Mouse (Mus musculus) stomach, postnatal 0 days (tissue): Measurements from ENCODE around the gene Stx11. TPM values are rescaled to one million over a fixed set of nuclear protein-coding genes. Genes with fewer than 3 reads are reported as not detected.

Source experiments
- ATAC-seq: fragments of 200-750 bp; cut with Nextera tagmentation; 2 replicates; pipeline ENCODE4 v1.8.0; 2017; ENCODE audit not compliant: low FRiP score, low TSS enrichment
- DNase-seq: peaks from one replicate; pipeline ENCODE4 v3.0.0-alpha.2; 2016; ENCODE audit warnings: low spot score
- H3K27ac ChIP-seq: fragments of 300-500 bp; sonication (generic); replicated peaks from 2 replicates; pipeline ENCODE4 v1.5.1; 2014; ENCODE audit warnings: mild to moderate bottlenecking, control low read depth
- H3K27me3 ChIP-seq: fragments of 300-500 bp; sonication (generic); 2 replicates; pipeline ENCODE4 v1.6.1; 2014; ENCODE audit warnings: low read length; ENCODE audit not compliant: control insufficient read depth, insufficient read depth
- H3K36me3 ChIP-seq: fragments of 300-500 bp; sonication (generic); 2 replicates; pipeline ENCODE4 v1.6.1; 2014; ENCODE audit warnings: low read length, mixed read lengths; ENCODE audit not compliant: control insufficient read depth, insufficient read depth
- H3K4me1 ChIP-seq: fragments of 300-500 bp; sonication (generic); replicated peaks from 2 replicates; pipeline ENCODE4 v1.6.1; 2014; ENCODE audit warnings: antibody characterized with exemption; ENCODE audit not compliant: control insufficient read depth, insufficient read depth
- H3K4me2 ChIP-seq: fragments of 300-500 bp; sonication (generic); replicated peaks from 2 replicates; pipeline ENCODE4 v1.6.1; 2014; ENCODE audit warnings: low read depth, mild to moderate bottlenecking, control low read depth, moderate library complexity
- H3K4me3 ChIP-seq: fragments of 300-500 bp; sonication (generic); 2 replicates; pipeline ENCODE4 v1.5.1; 2014; ENCODE audit warnings: low read depth, low read length, control low read depth
- H3K9ac ChIP-seq: fragments of 300-500 bp; sonication (generic); 2 replicates; pipeline ENCODE4 v1.6.1; 2014; ENCODE audit warnings: mild to moderate bottlenecking, low read length, control low read depth, mixed read lengths
- H3K9me3 ChIP-seq: fragments of 300-500 bp; sonication (generic); 2 replicates; pipeline ENCODE4 v1.6.1; 2016; ENCODE audit warnings: low read length; ENCODE audit not compliant: control insufficient read depth
- CTCF ChIP-seq: IDR thresholded peaks from 2 replicates; pipeline ENCODE4 v1.5.1; 2016; ENCODE audit warnings: antibody characterized with exemption, low read depth, mild to moderate bottlenecking, moderate library complexity
- EP300 ChIP-seq: optimal IDR thresholded peaks from 2 replicates; pipeline ENCODE3; 2016; ENCODE audit warnings: antibody characterized with exemption
- WGBS: fragments of 180-500 bp; shearing (Covaris S2); extraction: QIAGEN DNeasy Blood & Tissue Kit; methylation state at CpG from one replicate; pipeline ENCODE4 v1.1.7; 2014; 5-methylcytosine and 5-hydroxymethylcytosine counted together
- polyA plus RNA-seq: library from polyadenylated mRNA; unstranded; fragments of >200 nt; fragmentation: Nextera tagmentation; extraction: Ambion mirVana; gene quantifications from 2 replicates; pipeline ENCODE4 v1.2.1, GENCODE M21; 2015

Stx11 gene
- polyA plus RNA-seq, result 3.7 and 5.0 TPM in 2 replicates

- Histone ChIP-seq H3K27ac (no peak within 1 kb of the TSS), H3K9me3 (no peaks in the 10 kb centered on the region), H3K4me1 (no peaks in the 10 kb centered on the region), H3K4me3 (peak within 1 kb of the TSS; percentile 73), H3K4me2 (peak within 1 kb of the TSS; percentile 87), H3K9ac (peak within 1 kb of the TSS; percentile 67), H3K36me3 (no peaks in the 10 kb centered on the region), H3K27me3 (no peaks in the 10 kb centered on the region)
- TF ChIP-seq CTCF, result no peak
- no peak for TF ChIP-seq EP300
- DNase-seq, result peak; percentile 58
- peak; percentile 76 for ATAC-seq
- 4% methylated on average over 56 of the region's 56 CpGs for WGBS
Measured at GRCm38 (mm10) chr10:12964151-12965075, at the start of gene Stx11. Gene Stx11 (minus strand): TSS chr10:12964298.

DNA sequence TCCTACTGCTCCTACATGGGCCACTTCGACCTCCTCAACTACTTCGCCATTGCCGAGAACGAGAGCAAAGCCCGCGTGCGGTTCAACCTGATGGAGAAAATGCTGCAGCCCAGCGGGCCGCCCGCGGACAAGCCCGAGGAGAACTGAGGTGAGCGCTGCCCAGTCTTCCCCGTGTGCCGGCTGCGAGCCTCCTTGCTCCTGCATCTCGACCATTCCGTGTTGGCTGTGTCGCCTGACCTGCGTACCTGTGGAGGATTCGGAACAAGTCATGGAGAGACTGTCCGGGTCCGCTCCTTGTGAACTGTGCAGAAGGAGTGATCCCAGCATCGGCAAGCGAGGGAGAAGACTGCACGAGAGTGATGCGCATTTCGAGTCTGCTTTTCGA, 44.6 kb upstream of the Stx11 start:
- 0 out of 2 replicates have a peak, but pooled peaks cover 4% of the 10 kb centered on the region for H3K4me1 ChIP-seq
- ATAC-seq (peak; percentile 17; the same call in 1 of the 2 replicates), DNase-seq (no peak)
- no peaks in the 10 kb centered on the region for H3K36me3 ChIP-seq
- H3K9ac ChIP-seq, result peak overlapping the region; percentile 76
- no peak overlapping the region for H3K27ac ChIP-seq
- H3K4me3 ChIP-seq, result peak overlapping the region; percentile 49
- under 1% methylated on average over 29 of the region's 29 CpGs for WGBS
- no peak for TF ChIP-seq CTCF
- TF ChIP-seq EP300, result no peak
- no peaks in the 10 kb centered on the region for H3K9me3 ChIP-seq
- peak overlapping the region; percentile 75 for H3K4me2 ChIP-seq
- no peaks in the 10 kb centered on the region for H3K27me3 ChIP-seq

- H3K9me3 ChIP-seq, result no peaks in the 10 kb centered on the region
- ATAC-seq (peak; percentile 99), DNase-seq (peak; percentile 94)
- no peaks in the 10 kb centered on the region for H3K27me3 ChIP-seq
- H3K36me3 ChIP-seq, result no peaks in the 10 kb centered on the region
- peak overlapping the region; percentile 49 for H3K4me3 ChIP-seq
- peak overlapping the region; percentile 76 for H3K9ac ChIP-seq
- H3K27ac ChIP-seq, result peak overlapping the region; percentile 35; the same call in 1 of the 2 replicates
- H3K4me2 ChIP-seq, result peak overlapping the region; percentile 75
- H3K4me1 ChIP-seq, result 0 out of 2 replicates have a peak, but pooled peaks cover 4% of the 10 kb centered on the region
- TF ChIP-seq EP300 (no peak), CTCF (no peak)
- WGBS, result 3% methylated on average over 51 of the region's 52 CpGs
Measured at GRCm38 (mm10) chr10:13007876-13008736, 44.0 kb upstream of the Stx11 start.

- DNase-seq (no peak), ATAC-seq (no peak)
- no peaks in the 10 kb centered on the region for H3K9me3 ChIP-seq
- 0 out of 2 replicates have a peak, but pooled peaks cover 4% of the 10 kb centered on the region for H3K4me1 ChIP-seq
- H3K27ac ChIP-seq, result no peak within 1 kb of the TSS
- no peaks in the 10 kb centered on the region for H3K27me3 ChIP-seq
- no peak within 1 kb of the TSS for H3K9ac ChIP-seq
- no peak within 1 kb of the TSS for H3K4me2 ChIP-seq
- no peaks in the 10 kb centered on the region for H3K36me3 ChIP-seq
- no peak within 1 kb of the TSS for H3K4me3 ChIP-seq
- 84% methylated on average over 3 of the region's 3 CpGs for WGBS
- TF ChIP-seq EP300 (no peak), CTCF (no peak)
Measured at GRCm38 (mm10) chr10:13005043-13005442, 40.9 kb upstream of the Stx11 start, which contains the start of gene Sf3b5. Gene Sf3b5 (plus strand): TSS chr10:13005343.

DNA sequence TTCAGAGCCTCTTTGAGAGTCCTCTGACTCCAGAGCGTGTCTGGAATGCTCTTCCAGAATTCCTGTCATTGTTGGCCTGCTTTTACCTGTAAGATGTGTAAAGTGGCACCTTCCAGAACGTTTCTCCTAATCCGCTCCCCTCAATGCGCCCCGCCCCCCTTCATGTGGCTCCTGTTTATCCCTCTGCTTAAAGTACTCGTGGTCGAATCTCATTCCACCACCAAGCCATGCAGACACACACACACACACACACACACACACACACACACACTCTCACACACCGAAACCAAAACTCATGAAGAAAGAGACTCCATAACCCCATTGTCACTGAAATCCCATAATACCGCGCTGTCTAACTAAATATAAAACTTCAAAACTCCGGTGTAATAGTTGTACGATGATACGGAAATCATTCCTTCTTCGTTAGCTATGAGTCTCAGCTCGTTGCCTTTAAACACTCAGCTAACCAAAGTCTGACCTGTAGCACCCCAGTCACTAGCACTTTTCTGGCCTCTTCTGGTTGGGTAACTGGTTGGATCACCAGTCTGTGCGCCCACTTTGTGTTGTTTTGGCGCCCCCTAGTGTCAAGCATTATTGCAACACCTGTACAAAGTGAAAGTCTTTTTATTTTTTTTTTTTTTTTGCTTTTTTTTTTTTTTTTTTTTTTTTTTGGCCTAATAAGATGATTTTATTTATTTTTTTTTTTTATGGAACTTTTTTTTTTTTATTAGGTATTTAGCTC, 32.8 kb upstream of the Stx11 start:
- no peaks in the 10 kb centered on the region for H3K36me3 ChIP-seq
- peak overlapping the region; percentile 29; the same call in 1 of the 2 replicates for H3K4me2 ChIP-seq
- H3K4me3 ChIP-seq, result peak overlapping the region; percentile 8; the same call in 1 of the 2 replicates
- TF ChIP-seq CTCF (peak; percentile 90), EP300 (no peak)
- H3K27me3 ChIP-seq, result no peaks in the 10 kb centered on the region
- DNase-seq (peak; percentile 88), ATAC-seq (peak; percentile 86)
- H3K9ac ChIP-seq, result no peak overlapping the region
- no peaks in the 10 kb centered on the region for H3K4me1 ChIP-seq
- no peak overlapping the region for H3K27ac ChIP-seq
- WGBS, result 38% methylated on average over 17 of the region's 17 CpGs
- H3K9me3 ChIP-seq, result no peaks in the 10 kb centered on the region
